In the genomic region with DNA sequence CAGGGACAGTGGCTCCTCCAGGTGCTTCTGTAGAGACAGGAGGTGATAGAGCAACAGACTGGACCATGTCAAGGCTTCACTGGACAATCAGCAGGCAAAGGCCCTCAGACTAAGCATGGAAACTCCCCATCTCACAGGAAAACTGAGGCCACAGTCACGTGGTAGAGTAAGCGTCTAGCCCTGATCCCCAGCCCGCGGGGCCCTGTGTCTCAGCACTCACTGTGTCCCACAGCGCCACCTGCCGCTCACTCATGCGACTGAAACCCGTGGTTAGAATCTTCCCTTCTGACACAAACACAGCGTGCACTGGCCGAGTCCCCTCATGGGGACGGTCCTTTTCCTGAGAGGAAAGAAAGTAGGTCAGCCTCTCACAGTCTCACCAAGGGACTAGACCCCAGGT, we compare ENCODE assay signal across 8 mouse cellular contexts. TPM values are rescaled to one million over a fixed set of nuclear protein-coding genes. Genes with fewer than 3 reads are reported as not detected.
DNase-seq lines count a peak whose midpoint lies in the region; ATAC-seq and TF ChIP-seq lines count a peak whose summit lies in the region.

No protein-coding gene starts in this region.

- ATAC-seq in embryonic facial prominence, embryonic 15.5 days (ENCODE audit: insufficient number of reproducible peaks, low FRiP score, low TSS enrichment, low read depth), result no peak
- 0 out of 2 replicates have a peak, but pooled peaks have one; percentile 32 for ATAC-seq in heart, embryonic 11.5 days (replicated peaks; ENCODE audit: insufficient number of reproducible peaks, low FRiP score, low TSS enrichment)
- ATAC-seq in kidney, embryonic 15.5 days (replicated peaks; ENCODE audit: low FRiP score), result peak; percentile 24; the same call in 1 of the 2 replicates
- ATAC-seq in monocyte, adult 5-6 weeks (replicated peaks; ENCODE audit: insufficient number of reproducible peaks, low FRiP score, low TSS enrichment, poor library complexity, severe bottlenecking), result peak; percentile 28; the same call in 1 of the 2 replicates

- peaks cover 4% of the 10 kb centered on the region; the same call in 1 of the 2 replicates for H3K79me2 ChIP-seq in liver, adult 2 months (ENCODE audit: control insufficient read depth, insufficient read depth, low read length)

- WGBS in bone marrow, adult 2 months, result 1% methylated on average over 11 of the region's 11 CpGs
- WGBS in embryonic facial prominence, embryonic 15.5 days, result under 1% methylated on average over 11 of the region's 11 CpGs
- WGBS in heart, embryonic 11.5 days (ENCODE audit: insufficient replicate concordance), result under 1% methylated on average over 11 of the region's 11 CpGs
- WGBS in kidney, embryonic 15.5 days, result 6% methylated on average over 11 of the region's 11 CpGs
- under 1% methylated on average over 11 of the region's 11 CpGs for WGBS in liver, adult 2 months

- H3K27ac ChIP-seq in bone marrow, adult 2 months (ENCODE audit: control insufficient read depth, insufficient read depth, low read depth, low read length, poor library complexity), result peak overlapping the region; percentile 99
- no peak overlapping the region for H3K27ac ChIP-seq in embryonic facial prominence, embryonic 15.5 days (replicated peaks)
- no peak overlapping the region for H3K27ac ChIP-seq in heart, embryonic 11.5 days (ENCODE audit: low read depth, low read length)
- H3K27ac ChIP-seq in kidney, embryonic 15.5 days, result no peak overlapping the region
- H3K27ac ChIP-seq in liver, adult 2 months (replicated peaks; ENCODE audit: insufficient read depth, low read depth, low read length), result no peak overlapping the region

- H3K4me2 ChIP-seq in embryonic facial prominence, embryonic 15.5 days (replicated peaks), result peak overlapping the region; percentile 33; the same call in 1 of the 2 replicates
- H3K4me2 ChIP-seq in heart, embryonic 11.5 days, result peak overlapping the region; percentile 52
- H3K4me2 ChIP-seq in kidney, embryonic 15.5 days, result peak overlapping the region; percentile 39

- H3K4me3 ChIP-seq in bone marrow, adult 2 months (replicated peaks; ENCODE audit: control insufficient read depth, low read depth, low read length), result peak overlapping the region; percentile 95
- no peak overlapping the region for H3K4me3 ChIP-seq in embryonic facial prominence, embryonic 15.5 days (replicated peaks)
- H3K4me3 ChIP-seq in heart, embryonic 11.5 days (ENCODE audit: low read depth, low read length), result no peak overlapping the region
- no peak overlapping the region for H3K4me3 ChIP-seq in kidney, embryonic 15.5 days (replicated peaks)
- peak overlapping the region; percentile 1; the same call in 1 of the 2 replicates for H3K4me3 ChIP-seq in liver, adult 2 months (ENCODE audit: insufficient read depth, low read depth, low read length)

- H3K36me3 ChIP-seq in embryonic facial prominence, embryonic 15.5 days, result peaks cover 6% of the 10 kb centered on the region; the same call in 1 of the 2 replicates
- no peaks in the 10 kb centered on the region for H3K36me3 ChIP-seq in heart, embryonic 11.5 days (ENCODE audit: control insufficient read depth, insufficient read depth, low read length)
- peaks cover 17% of the 10 kb centered on the region; the same call in 1 of the 2 replicates for H3K36me3 ChIP-seq in kidney, embryonic 15.5 days
- H3K36me3 ChIP-seq in liver, adult 2 months (ENCODE audit: control insufficient read depth, insufficient read depth, low read length), result no peaks in the 10 kb centered on the region

- no peak for TF ChIP-seq POLR2A in bone marrow, adult 2 months (IDR thresholded peaks at IDR 0.05; ENCODE audit: borderline replicate concordance, control insufficient read depth, low read depth, low read length)
- no peak for TF ChIP-seq POLR2A in liver, adult 2 months (IDR thresholded peaks at IDR 0.05; ENCODE audit: extremely low read depth, insufficient read depth, low read length)

- H3K27me3 ChIP-seq in embryonic facial prominence, embryonic 15.5 days, result peaks cover 18% of the 10 kb centered on the region; the same call in 1 of the 2 replicates
- peaks cover 39% of the 10 kb centered on the region for H3K27me3 ChIP-seq in heart, embryonic 11.5 days (ENCODE audit: control insufficient read depth, insufficient read depth, low read length)
- H3K27me3 ChIP-seq in kidney, embryonic 15.5 days, result peaks cover 43% of the 10 kb centered on the region
- peaks cover 8% of the 10 kb centered on the region; the same call in 1 of the 2 replicates for H3K27me3 ChIP-seq in liver, adult 2 months (ENCODE audit: control insufficient read depth, insufficient read depth, low read length)

- peak; percentile 95 for TF ChIP-seq CTCF in bone marrow, adult 2 months (IDR thresholded peaks at IDR 0.05; ENCODE audit: control insufficient read depth, insufficient read depth, low read length)
- peak; percentile 95 for TF ChIP-seq CTCF in liver, adult 2 months (IDR thresholded peaks at IDR 0.05; ENCODE audit: low read depth, low read length)

- H3K9ac ChIP-seq in embryonic facial prominence, embryonic 15.5 days, result no peak overlapping the region
- H3K9ac ChIP-seq in heart, embryonic 11.5 days (ENCODE audit: low read depth, low read length), result no peak overlapping the region
- 0 out of 2 replicates have a peak overlapping the region, but pooled peaks have one; percentile 14 for H3K9ac ChIP-seq in kidney, embryonic 15.5 days
- H3K9ac ChIP-seq in liver, adult 2 months (ENCODE audit: low read depth, low read length), result 0 out of 2 replicates have a peak overlapping the region, but pooled peaks have one; percentile 14

- DNase-seq in A20 (ENCODE audit: low read depth, low spot score), result peak; percentile 92
- peak; percentile 54 for DNase-seq in liver, adult 2 months (ENCODE audit: extremely low read depth, low read depth, low spot score)
- peak; percentile 89 to 93 for DNase-seq in spleen, postnatal 36 days (ENCODE audit: low spot score in 2 of 2)

- H3K9me3 ChIP-seq in embryonic facial prominence, embryonic 15.5 days (replicated peaks), result no peaks in the 10 kb centered on the region
- H3K9me3 ChIP-seq in heart, embryonic 11.5 days (replicated peaks; ENCODE audit: control insufficient read depth, low read length), result no peaks in the 10 kb centered on the region
- no peaks in the 10 kb centered on the region for H3K9me3 ChIP-seq in kidney, embryonic 15.5 days (replicated peaks)

- H3K4me1 ChIP-seq in bone marrow, adult 2 months (ENCODE audit: control insufficient read depth, insufficient read depth, low read length), result peaks cover 6% of the 10 kb centered on the region; the same call in 1 of the 2 replicates
- H3K4me1 ChIP-seq in embryonic facial prominence, embryonic 15.5 days, result peaks cover 30% of the 10 kb centered on the region
- H3K4me1 ChIP-seq in heart, embryonic 11.5 days (ENCODE audit: control insufficient read depth, insufficient read depth, low read length), result peaks cover 23% of the 10 kb centered on the region
- peaks cover 38% of the 10 kb centered on the region for H3K4me1 ChIP-seq in kidney, embryonic 15.5 days
- peaks cover 6% of the 10 kb centered on the region; the same call in 1 of the 2 replicates for H3K4me1 ChIP-seq in liver, adult 2 months (ENCODE audit: control insufficient read depth, insufficient read depth, low read length)

RNA-seq across cellular contexts. Expression of a gene that starts 5.5 kb away (rescaled TPM):
- polyA plus RNA-seq in bone marrow, adult 2 months (2011; ENCODE audit: insufficient read depth, insufficient read length, low replicate concordance, missing spikeins), result 5.0 and 11.1 TPM in 2 replicates
- polyA plus RNA-seq in embryonic facial prominence, embryonic 15.5 days (2015; fragmentation: Nextera tagmentation; extraction: Ambion mirVana), result 9.8 and 12.5 TPM in 2 replicates
- 6.1 and 6.7 TPM in 2 replicates for polyA plus RNA-seq in heart, embryonic 11.5 days (2014; fragmentation: Nextera tagmentation; extraction: Ambion mirVana)
- 12.9 and 13.1 TPM in 2 replicates for polyA plus RNA-seq in kidney, embryonic 15.5 days (2015; fragmentation: Nextera tagmentation; extraction: Ambion mirVana)
- total RNA-seq in liver, adult 2 months (2014; rRNA removed), result 4.1 and 4.6 TPM in 2 replicates
- polyA plus RNA-seq in liver, adult 2 months (2012; rRNA removed), result 11.3 and 15.4 TPM in 2 replicates
- total RNA-seq in monocyte, adult 5-6 weeks (2017), result 3.0 to 6.2 TPM (median 6.1 TPM) in 3 replicates

RNA-seq across cellular contexts. Expression of a gene that starts 5.9 kb away (rescaled TPM):
- 77.8 and 182 TPM in 2 replicates for polyA plus RNA-seq in bone marrow, adult 2 months (2011; ENCODE audit: insufficient read depth, insufficient read length, low replicate concordance, missing spikeins)
- 121 TPM in 2 replicates for polyA plus RNA-seq in embryonic facial prominence, embryonic 15.5 days (2015; fragmentation: Nextera tagmentation; extraction: Ambion mirVana)
- 120 and 126 TPM in 2 replicates for polyA plus RNA-seq in heart, embryonic 11.5 days (2014; fragmentation: Nextera tagmentation; extraction: Ambion mirVana)
- 144 and 146 TPM in 2 replicates for polyA plus RNA-seq in kidney, embryonic 15.5 days (2015; fragmentation: Nextera tagmentation; extraction: Ambion mirVana)
- 15.6 and 20.5 TPM in 2 replicates for total RNA-seq in liver, adult 2 months (2014; rRNA removed)
- polyA plus RNA-seq in liver, adult 2 months (2012; rRNA removed), result 35.6 and 37.7 TPM in 2 replicates
- total RNA-seq in monocyte, adult 5-6 weeks (2017), result 68.4 to 80.5 TPM (median 78.3 TPM) in 3 replicates

RNA-seq across cellular contexts. Expression of a gene that starts 6.5 kb away (rescaled TPM):
- 370 and 776 TPM in 2 replicates for polyA plus RNA-seq in bone marrow, adult 2 months (2011; ENCODE audit: insufficient read depth, insufficient read length, low replicate concordance, missing spikeins)
- polyA plus RNA-seq in embryonic facial prominence, embryonic 15.5 days (2015; fragmentation: Nextera tagmentation; extraction: Ambion mirVana), result 43.8 and 44.7 TPM in 2 replicates
- polyA plus RNA-seq in heart, embryonic 11.5 days (2014; fragmentation: Nextera tagmentation; extraction: Ambion mirVana), result 13.1 and 13.8 TPM in 2 replicates
- polyA plus RNA-seq in kidney, embryonic 15.5 days (2015; fragmentation: Nextera tagmentation; extraction: Ambion mirVana), result 17.9 and 24.3 TPM in 2 replicates
- total RNA-seq in liver, adult 2 months (2014; rRNA removed), result 7.7 and 9.0 TPM in 2 replicates
- polyA plus RNA-seq in liver, adult 2 months (2012; rRNA removed), result 10.6 and 22.7 TPM in 2 replicates
- 1,450 to 2,051 TPM (median 1,984 TPM) in 3 replicates for total RNA-seq in monocyte, adult 5-6 weeks (2017)

RNA-seq across cellular contexts. Expression of a gene that starts 24.8 kb away (rescaled TPM):
- polyA plus RNA-seq in bone marrow, adult 2 months (2011; ENCODE audit: insufficient read depth, insufficient read length, low replicate concordance, missing spikeins), result 14.2 and 34.1 TPM in 2 replicates
- polyA plus RNA-seq in embryonic facial prominence, embryonic 15.5 days (2015; fragmentation: Nextera tagmentation; extraction: Ambion mirVana), result 10.0 and 12.2 TPM in 2 replicates
- 2.4 and 2.5 TPM in 2 replicates for polyA plus RNA-seq in heart, embryonic 11.5 days (2014; fragmentation: Nextera tagmentation; extraction: Ambion mirVana)
- 6.2 and 8.3 TPM in 2 replicates for polyA plus RNA-seq in kidney, embryonic 15.5 days (2015; fragmentation: Nextera tagmentation; extraction: Ambion mirVana)
- total RNA-seq in liver, adult 2 months (2014; rRNA removed), result 661 and 727 TPM in 2 replicates
- polyA plus RNA-seq in liver, adult 2 months (2012; rRNA removed), result 566 and 586 TPM in 2 replicates
- total RNA-seq in monocyte, adult 5-6 weeks (2017), result 1.2 to 4.9 TPM in 2 of 3 replicates, not detected in the other

RNA-seq across cellular contexts. Expression of a gene that starts 52.0 kb away (rescaled TPM):
- 25.8 and 27.0 TPM in 2 replicates for polyA plus RNA-seq in bone marrow, adult 2 months (2011; ENCODE audit: insufficient read depth, insufficient read length, low replicate concordance, missing spikeins)
- 43.4 and 49.5 TPM in 2 replicates for polyA plus RNA-seq in embryonic facial prominence, embryonic 15.5 days (2015; fragmentation: Nextera tagmentation; extraction: Ambion mirVana)
- 24.7 and 28.9 TPM in 2 replicates for polyA plus RNA-seq in heart, embryonic 11.5 days (2014; fragmentation: Nextera tagmentation; extraction: Ambion mirVana)
- 48.2 and 55.0 TPM in 2 replicates for polyA plus RNA-seq in kidney, embryonic 15.5 days (2015; fragmentation: Nextera tagmentation; extraction: Ambion mirVana)
- total RNA-seq in liver, adult 2 months (2014; rRNA removed), result 7.7 and 10.7 TPM in 2 replicates
- polyA plus RNA-seq in liver, adult 2 months (2012; rRNA removed), result 34.7 and 54.2 TPM in 2 replicates
- total RNA-seq in monocyte, adult 5-6 weeks (2017), result 37.5 to 42.9 TPM (median 42.9 TPM) in 3 replicates

Comparison
In these comparisons a context has a peak if more than half of its experiments do, and no peak if none do; other contexts are left out.
1. H3K4me3 ChIP-seq: peak in bone marrow, adult 2 months (single experiment) and liver, adult 2 months (single experiment); none in embryonic facial prominence, embryonic 15.5 days (single experiment), heart, embryonic 11.5 days (single experiment) and kidney, embryonic 15.5 days (single experiment).
2. H3K9ac ChIP-seq: peak in kidney, embryonic 15.5 days (single experiment) and liver, adult 2 months (single experiment); none in embryonic facial prominence, embryonic 15.5 days (single experiment) and heart, embryonic 11.5 days (single experiment).
3. Peak in every context shown above with its lines, with median percentiles within 50 percentile points of each other: DNase-seq and H3K4me2 ChIP-seq.